Mouse (Mus musculus) limb, embryonic 15.5 days (tissue): ENCODE results near the gene Crk. TPM values are rescaled to one million over a fixed set of nuclear protein-coding genes. Genes with fewer than 3 reads are reported as not detected.

ENCODE experiments used
- polyA plus RNA-seq: library from polyadenylated mRNA; unstranded; fragments of >200 nt; fragmentation: Nextera tagmentation; extraction: Ambion mirVana; gene quantifications from 2 replicates; pipeline ENCODE4 v1.2.1, GENCODE M21; 2015

Gene Crk
- polyA plus RNA-seq, 1 experiment from 2014 or later, result 117 TPM

Other genes starting within 250 kb of the Crk start
- gene Serpinf2, start 239.7 kb upstream of the Crk start, polyA plus RNA-seq, result 0.12 and 1.6 TPM in 2 replicates
- 5.8 and 6.5 TPM in 2 replicates for gene Wdr81, start 224.5 kb upstream of the Crk start, polyA plus RNA-seq
- 28.2 and 30.8 TPM in 2 replicates for gene Tlcd2, start 217.5 kb upstream of the Crk start, polyA plus RNA-seq
- 44.4 and 49.5 TPM in 2 replicates for gene Prpf8, start 192.4 kb upstream of the Crk start, polyA plus RNA-seq
- 0.45 and 0.73 TPM in 2 replicates for gene Rilp, start 169.2 kb upstream of the Crk start, polyA plus RNA-seq
- gene Scarf1, start 165.7 kb upstream of the Crk start, polyA plus RNA-seq, result 7.1 and 8.2 TPM in 2 replicates
- gene Slc43a2, start 147.6 kb upstream of the Crk start, polyA plus RNA-seq, result 2.6 and 3.6 TPM in 2 replicates
- gene Pitpna, start 91.2 kb upstream of the Crk start, polyA plus RNA-seq, result 61.4 and 65.4 TPM in 2 replicates
- 22.3 and 28.3 TPM in 2 replicates for gene Inpp5k, start 48.3 kb upstream of the Crk start, polyA plus RNA-seq
- gene Myo1c, start 28.8 kb upstream of the Crk start, polyA plus RNA-seq, result 63.8 and 66.7 TPM in 2 replicates
- 697 and 700 TPM in 2 replicates for gene Ywhae, start 53.6 kb downstream of the Crk start, polyA plus RNA-seq
- 0.89 and 1.6 TPM in 2 replicates for gene Doc2b, start 116.8 kb downstream of the Crk start, polyA plus RNA-seq